Mouse (Mus musculus) liver, adult (tissue): Measurements from ENCODE around the gene Cstf3.

Source experiments
- GATA4 ChIP-seq: IDR thresholded peaks from 2 replicates; pipeline ENCODE4 v1.6.1; 2014; ENCODE audit warnings: mild to moderate bottlenecking, low read length; ENCODE audit not compliant: insufficient replicate concordance

The Cstf3 gene

DNA sequence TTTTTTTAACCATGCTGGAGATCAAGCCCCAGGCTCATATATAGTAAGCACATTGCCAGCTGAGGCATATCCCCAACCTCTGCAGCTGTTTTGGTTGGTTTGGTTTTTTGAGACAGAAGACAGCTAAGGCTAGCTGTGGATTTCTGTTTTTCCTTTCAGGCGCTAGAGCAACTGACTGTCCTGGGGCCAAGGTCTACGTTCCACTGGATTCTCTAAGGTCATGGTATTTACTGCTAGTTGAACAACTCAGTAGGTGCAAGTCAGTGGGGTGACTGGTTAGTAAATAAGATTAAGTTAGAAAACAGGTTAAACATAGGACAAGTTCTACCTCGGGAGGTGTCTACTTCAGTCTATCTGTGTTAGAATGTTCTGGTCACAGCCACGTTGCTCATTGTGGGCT, 94.4 kb downstream of the Cstf3 start:
- TF ChIP-seq GATA4: no peak

DNA sequence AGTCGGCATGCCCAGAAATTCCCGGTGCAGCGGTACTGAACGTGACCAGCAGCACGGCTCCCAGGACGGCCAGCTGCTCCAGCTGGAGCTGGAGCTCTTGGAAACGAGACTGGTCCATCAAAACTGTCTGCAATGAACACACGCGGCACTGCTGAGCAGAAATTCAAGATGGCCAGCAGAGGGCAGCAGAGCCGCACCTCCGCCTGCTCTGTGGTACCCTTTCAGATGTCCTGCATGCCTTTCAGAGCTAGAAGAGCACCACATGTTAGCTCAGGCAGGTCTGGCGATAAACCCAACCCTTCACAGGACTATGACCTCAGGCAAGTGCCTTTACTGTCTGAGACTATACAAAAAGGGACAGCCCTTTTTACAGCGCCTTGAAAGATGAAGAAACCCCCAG, 95.1 kb downstream of the Cstf3 start:
- TF ChIP-seq GATA4: no peak

DNA sequence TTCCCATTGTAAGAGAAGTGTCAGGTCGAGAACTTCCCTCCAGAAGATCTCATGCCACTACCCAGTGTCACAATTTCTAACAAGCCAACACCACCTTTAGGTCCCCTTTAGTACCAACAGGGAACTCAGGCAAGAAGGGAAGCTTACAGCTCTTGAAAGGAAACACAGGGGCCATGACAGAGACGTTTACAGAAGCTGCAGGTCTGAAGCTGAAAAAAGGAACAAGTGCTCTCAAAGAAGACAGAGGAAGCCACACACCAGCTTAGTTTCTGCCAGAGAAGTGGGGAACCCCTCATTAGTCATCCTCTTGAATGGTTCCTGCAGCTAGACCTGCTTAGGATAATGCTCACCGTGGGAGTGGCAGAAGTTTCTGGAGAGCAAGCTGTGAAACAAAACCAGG, 96.9 kb downstream of the Cstf3 start:
- no peak for TF ChIP-seq GATA4

DNA sequence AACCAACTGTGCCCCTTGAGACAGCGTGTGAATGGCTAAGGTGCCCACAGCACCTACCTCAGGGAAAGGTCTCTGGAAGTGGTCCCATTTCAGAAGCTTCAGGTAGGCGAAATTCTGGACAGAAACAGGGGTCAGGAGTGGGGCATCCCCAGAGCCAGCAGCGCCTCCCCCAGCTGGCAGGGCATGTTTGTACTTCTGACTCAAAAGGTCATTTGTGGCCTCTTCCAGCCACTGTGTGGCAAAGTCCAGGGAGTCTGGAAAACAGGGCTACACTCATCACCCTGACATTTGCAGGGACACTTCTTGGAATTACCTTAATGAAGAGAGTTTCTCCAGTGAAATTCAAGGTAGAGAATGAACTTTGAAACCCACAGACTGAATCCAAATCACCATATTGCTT, 98.0 kb downstream of the Cstf3 start:
- no peak for TF ChIP-seq GATA4

DNA sequence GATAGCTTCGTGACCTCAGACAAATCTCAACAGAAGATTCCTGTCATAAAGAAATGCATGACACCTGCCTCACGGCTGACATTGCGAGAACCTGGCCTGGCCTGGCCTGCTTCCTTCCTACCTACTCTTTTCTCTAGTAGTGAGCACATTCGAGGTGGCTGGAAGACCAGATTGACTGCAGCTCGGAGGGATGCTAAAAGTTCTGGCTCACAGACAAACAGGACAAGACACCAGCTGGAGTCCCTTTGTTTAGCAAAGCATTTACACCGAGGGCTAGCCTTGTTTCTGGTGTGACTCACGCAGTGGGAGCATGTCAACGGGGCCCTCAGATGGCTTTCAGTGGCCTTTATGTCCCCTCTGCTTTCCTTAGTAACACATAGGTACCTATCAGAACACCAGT, 98.4 kb downstream of the Cstf3 start:
- no peak for TF ChIP-seq GATA4

DNA sequence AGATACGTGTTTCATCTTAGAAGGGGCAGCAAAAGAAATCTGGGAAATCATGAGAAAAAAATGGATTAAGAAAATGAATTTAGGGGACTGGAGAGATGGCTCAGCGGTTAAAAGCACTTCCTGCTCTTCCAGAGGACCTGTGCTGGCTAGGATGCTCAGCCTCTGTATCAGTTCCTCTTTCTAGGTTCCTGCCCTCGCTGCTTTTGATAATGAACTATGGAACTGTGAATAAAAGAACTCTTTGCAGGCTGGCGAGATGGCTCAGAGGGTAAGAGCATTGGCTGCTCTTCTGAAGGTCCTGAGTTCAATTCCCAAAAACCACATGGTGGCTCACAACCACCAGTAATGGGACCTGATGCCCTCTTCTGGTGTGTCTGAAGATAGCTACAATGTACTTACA, 100.4 kb downstream of the Cstf3 start:
- no peak for TF ChIP-seq GATA4

DNA sequence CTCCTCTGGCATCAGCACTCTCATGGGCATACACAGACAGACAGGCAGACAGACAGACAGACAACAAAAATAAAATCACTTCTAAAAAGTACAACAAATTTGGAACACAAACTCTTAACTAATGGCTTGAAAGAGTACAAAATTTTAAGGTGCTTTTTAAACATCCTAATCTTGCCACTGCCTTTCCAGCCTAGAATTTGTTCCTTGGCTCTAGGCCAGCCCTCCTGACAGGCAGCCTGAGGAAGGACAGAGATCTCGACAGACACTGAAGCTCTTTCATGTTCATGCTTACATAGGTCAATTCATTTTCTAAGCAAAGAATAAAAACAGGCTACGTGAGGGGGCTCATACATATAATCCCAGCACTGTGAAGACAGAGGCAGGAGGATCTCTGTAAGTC, 102.2 kb downstream of the Cstf3 start:
- TF ChIP-seq GATA4: no peak

DNA sequence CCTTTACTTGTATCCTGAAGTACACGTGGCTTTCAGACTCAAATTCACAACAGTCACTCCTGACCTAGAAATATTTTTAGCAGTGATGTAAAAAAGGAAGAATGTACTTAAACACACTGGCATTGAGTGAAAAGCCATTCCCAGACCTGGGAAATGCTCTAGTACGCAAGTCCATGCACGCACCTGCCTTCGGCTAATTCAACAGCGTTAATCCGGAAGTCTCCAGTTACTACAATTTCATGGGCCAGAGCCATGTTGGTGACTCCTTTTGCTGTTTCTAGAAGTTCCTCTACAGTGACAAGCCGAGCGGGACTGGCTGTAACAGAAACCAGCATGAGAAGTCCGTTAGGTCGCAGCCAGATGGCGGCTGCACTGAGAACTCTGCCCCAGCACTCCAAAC, 109.3 kb downstream of the Cstf3 start:
- no peak for TF ChIP-seq GATA4

DNA sequence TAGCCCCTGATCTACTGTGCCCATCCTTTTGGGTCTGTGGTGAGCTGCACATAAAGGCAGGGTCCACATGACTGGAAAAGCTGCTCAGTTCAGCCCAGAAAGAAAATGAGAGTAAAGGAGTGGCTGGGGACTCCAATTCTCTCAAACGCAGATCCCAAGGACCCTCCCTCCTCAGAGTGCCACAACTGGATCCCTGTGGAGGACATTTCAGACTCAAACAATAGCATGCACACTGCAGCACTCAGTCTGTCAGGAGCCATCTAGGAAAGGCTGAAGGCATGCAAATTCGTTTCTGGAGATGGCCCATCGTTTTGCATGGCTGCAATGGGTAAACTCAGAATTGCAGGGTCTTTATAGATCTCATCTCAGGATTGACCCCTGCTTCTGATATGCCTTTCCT, 112.8 kb downstream of the Cstf3 start:
- no peak for TF ChIP-seq GATA4

DNA sequence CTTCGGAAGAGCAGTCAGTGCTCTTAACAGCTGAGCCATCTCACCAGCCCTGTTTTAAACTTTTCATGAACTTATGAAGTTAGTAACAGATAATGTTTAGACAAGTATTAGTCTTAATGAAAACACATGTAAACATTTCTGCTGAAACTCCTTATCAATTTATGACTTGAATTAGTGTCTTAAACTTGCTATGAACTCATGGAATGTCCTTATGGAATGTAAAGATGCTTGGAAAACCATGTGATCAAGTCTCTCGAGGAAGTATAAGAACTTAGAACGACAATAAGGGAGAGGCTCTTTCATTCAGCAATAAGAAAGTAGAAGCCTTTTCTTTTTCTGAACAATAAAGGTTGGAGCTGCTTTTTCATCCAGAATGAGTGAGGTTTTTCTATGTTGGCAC, 114.0 kb downstream of the Cstf3 start:
- no peak for TF ChIP-seq GATA4

DNA sequence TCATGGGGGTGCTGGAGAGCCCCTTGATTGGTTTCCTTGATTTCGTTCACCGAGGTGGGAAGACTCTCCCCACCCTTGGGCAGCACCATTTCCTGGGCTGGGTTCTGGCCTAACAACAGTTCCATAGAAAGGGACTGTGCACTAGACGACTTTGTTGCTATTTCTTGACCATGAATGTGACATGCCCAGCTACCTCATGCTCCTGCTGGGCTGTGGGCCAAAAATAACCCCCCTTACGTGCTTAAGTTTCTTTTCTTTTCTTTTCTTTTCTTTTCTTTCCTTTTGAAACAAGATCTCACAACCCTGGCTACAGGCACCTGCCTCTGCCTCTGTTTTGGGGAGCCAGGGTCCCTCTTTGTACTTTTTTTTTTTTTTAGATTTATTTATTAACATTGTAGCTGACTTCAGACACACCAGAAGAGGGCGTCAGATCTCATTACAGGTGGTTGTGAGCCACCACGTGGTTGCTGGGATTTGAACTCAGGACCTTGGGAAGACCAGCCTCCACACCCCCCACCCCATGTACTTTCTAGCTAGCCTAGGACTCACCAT, 119.5 kb downstream of the Cstf3 start:
- no peak for TF ChIP-seq GATA4

DNA sequence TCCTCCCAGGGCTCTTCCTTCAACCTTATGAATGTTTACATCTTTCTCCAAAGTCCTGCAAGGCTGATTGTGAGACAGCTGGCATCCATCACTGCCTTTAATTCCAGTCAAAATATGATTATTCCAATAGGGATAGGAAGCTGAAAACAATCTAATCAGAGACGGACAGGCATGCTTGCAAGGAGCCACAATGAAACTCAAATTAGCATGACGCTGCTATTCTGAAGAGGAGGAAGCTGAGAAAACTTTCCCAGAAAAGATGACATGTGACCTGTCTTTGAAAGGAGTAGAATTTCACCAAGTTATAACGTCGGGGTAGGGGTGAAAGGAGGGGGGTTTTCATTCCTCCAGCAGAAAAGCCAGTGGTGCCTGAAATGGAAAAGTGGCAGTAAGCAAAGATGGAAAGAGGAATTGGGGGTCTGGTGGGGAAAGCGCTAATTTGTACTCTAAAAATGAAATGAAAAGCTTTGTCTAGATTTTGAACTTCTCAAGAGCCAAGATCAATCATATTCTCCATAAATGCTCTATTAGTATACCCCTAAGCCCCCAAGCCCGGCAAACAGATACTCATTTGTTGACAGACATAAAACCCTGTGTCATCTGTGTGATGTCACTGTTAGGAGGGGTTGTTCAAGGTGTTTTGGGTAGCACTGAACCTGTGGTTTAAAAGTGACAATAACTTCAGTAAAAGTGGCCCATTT, 120.5 kb downstream of the Cstf3 start:
- TF ChIP-seq GATA4: no peak

DNA sequence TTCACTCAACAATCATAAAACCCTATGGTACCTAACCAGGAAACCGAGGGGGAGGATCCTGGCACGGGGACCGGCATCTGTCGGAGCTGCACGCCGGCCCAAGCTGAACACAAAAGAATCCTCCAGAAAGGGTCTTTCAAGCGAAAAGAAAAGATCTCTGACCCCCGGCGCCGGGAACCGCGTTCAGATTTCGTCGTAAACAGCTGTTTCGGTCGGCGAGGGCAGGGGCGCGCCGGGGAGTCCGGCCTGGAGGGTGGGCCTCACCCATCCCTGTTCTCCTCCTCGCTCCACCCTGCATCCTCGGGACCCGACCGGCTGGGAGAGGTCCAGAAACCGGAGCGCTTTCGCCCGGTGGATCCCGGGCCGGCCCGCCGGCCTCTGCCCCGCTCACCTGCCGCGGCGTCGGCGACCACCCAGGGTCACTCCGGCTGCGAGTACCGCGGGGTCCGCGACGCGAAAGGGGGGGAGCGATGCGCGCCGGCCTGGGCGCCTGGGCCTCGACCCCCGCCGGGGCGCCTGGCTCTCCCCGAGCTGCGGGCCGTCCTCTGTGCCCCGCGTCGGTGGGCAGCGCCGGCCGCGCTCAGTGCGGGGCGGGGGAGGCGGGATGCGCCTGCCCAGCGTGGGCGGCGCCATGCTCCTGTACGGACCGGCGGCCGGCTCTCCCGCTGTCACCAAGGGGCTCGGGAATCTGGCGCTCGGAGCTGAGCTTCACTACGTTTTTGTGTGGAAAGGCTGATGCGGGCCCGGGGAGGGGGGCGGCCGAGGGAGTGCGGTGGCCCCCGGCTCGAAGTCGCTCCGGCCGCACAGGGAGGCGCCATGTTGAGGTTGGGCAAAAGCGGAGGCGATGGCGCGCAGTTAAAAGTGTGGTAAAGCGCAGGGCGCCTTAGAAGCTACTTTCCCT, 121.5 kb downstream of the Cstf3 start, which contains the start of gene Tcp11l1:
TSS of gene Tcp11l1 (minus strand) at position 585 of the 901 bp plus-strand sequence.
- no peak for TF ChIP-seq GATA4

DNA sequence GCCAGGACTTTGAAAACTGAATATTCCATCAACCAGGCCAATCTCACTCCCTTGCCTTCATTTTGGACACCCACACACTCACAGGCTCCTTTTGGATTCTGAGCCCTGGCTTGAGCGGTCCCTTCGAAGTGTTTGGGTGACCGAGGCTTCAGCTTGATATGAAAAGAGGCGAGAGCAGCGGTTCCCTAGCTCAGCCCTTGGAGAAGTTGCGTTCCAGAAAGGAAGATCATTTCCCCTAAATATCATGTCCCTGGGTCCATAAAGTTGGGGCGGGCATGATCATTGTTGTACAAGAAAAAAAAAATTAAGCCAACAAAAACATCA, 122.1 kb downstream of the Cstf3 start:
- no peak for TF ChIP-seq GATA4

DNA sequence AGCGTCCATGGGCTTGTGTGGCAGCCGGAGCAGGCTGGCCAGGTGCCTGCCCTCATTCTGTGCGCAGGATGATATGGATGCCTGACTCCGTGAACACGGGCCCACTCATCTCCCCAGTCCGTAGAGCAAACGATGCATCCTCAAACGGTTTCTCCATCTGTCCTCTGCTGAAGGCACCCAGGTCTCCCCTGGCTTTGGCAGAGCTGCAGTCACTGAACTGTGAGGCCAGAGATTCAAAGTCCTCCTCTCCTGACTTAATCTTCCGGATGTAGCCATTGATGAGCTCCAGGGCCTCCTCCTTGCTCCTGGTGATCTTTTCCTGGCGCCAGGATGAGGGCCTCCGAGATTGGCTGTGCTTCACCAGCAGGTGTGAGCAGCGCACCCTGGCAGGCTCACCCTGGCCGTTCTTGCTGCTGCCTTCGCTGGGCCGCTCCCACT, 124.0 kb downstream of the Cstf3 start:
- no peak for TF ChIP-seq GATA4
